Mouse (Mus musculus) hindbrain, embryonic 14.5 days (tissue): ENCODE measurements at regions not wholly inside any gene's neighbourhood (a gene's known extent, or its start where the extent isn't known, plus 50 kb on each side); places are given as distances from the start of the nearest gene placed in this dataset.

Source experiments
- ATAC-seq: fragments of 200-750 bp; cut with Nextera tagmentation; 2 replicates; pipeline ENCODE4 v1.8.0; 2017; ENCODE audit warnings: moderate number of reproducible peaks, mild to moderate bottlenecking, moderate TSS enrichment, moderate library complexity; ENCODE audit not compliant: low FRiP score
- DNase-seq: peaks from one replicate; pipeline ENCODE4 v3.0.0-alpha.2; 2015; ENCODE audit warnings: low spot score
- H3K27ac ChIP-seq: fragments of 300-500 bp; sonication (generic); 2 replicates; pipeline ENCODE4 v1.5.1; 2014; ENCODE audit warnings: mild to moderate bottlenecking, moderate library complexity
- H3K27me3 ChIP-seq: fragments of 300-500 bp; sonication (generic); 2 replicates; pipeline ENCODE4 v1.6.1; 2014; ENCODE audit warnings: mild to moderate bottlenecking, low read length, mixed read lengths; ENCODE audit not compliant: control insufficient read depth, insufficient read depth
- H3K36me3 ChIP-seq: fragments of 300-500 bp; sonication (generic); replicated peaks from 2 replicates; pipeline ENCODE4 v1.6.1; 2014; ENCODE audit not compliant: control insufficient read depth, insufficient read depth
- H3K4me1 ChIP-seq: fragments of 300-500 bp; sonication (generic); replicated peaks from 2 replicates; pipeline ENCODE4 v1.6.1; 2014; ENCODE audit warnings: antibody characterized with exemption, low read length, mixed read lengths; ENCODE audit not compliant: control insufficient read depth, insufficient read depth
- H3K4me2 ChIP-seq: fragments of 300-500 bp; sonication (generic); replicated peaks from 2 replicates; pipeline ENCODE4 v1.6.1; 2014; ENCODE audit warnings: mild to moderate bottlenecking, moderate library complexity
- H3K4me3 ChIP-seq: fragments of 300-500 bp; sonication (generic); replicated peaks from 2 replicates; pipeline ENCODE4 v1.5.1; 2014; ENCODE audit warnings: mild to moderate bottlenecking, low read length
- H3K9ac ChIP-seq: fragments of 300-500 bp; sonication (generic); 2 replicates; pipeline ENCODE4 v1.6.1; 2014
- H3K9me3 ChIP-seq: fragments of 300-500 bp; sonication (generic); 2 replicates; pipeline ENCODE4 v1.6.1; 2016; ENCODE audit warnings: low read length; ENCODE audit not compliant: control insufficient read depth
- WGBS: fragments of 180-500 bp; shearing (Covaris S2); extraction: QIAGEN DNeasy Blood & Tissue Kit; methylation state at CpG from one replicate; pipeline ENCODE4 v1.1.7; 2014; 5-methylcytosine and 5-hydroxymethylcytosine counted together

DNA sequence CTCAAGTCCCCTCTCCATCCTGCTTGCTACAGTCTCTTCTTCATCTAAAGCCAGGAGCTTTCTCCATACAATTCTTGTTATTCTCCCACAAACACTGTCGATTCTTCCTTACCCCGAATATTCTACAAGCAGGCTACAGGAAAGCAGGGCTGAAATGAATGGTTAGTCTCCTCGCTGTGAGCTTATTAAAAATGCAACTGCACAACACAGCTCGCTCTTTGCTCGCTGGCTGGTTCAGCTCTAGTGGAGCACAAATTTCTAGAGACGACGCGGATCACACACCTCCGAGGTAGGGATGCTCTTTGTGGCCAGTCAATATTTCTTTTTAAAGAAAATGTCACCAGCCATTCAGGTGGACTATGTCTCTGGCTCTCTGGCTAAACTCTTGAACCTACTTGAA lies 425.9 kb downstream of the Nedd1 start:
- Histone ChIP-seq H3K4me1 (peaks cover 12% of the 10 kb centered on the region), H3K27me3 (no peaks in the 10 kb centered on the region), H3K27ac (peak overlapping the region; percentile 67), H3K9me3 (no peaks in the 10 kb centered on the region), H3K4me3 (no peak overlapping the region), H3K9ac (0 out of 2 replicates have a peak overlapping the region, but pooled peaks have one; percentile 19), H3K36me3 (no peaks in the 10 kb centered on the region), H3K4me2 (peak overlapping the region; percentile 20)
- 25% methylated on average over 9 of the region's 9 CpGs for WGBS
- no peak for ATAC-seq
- no peak for DNase-seq

DNA sequence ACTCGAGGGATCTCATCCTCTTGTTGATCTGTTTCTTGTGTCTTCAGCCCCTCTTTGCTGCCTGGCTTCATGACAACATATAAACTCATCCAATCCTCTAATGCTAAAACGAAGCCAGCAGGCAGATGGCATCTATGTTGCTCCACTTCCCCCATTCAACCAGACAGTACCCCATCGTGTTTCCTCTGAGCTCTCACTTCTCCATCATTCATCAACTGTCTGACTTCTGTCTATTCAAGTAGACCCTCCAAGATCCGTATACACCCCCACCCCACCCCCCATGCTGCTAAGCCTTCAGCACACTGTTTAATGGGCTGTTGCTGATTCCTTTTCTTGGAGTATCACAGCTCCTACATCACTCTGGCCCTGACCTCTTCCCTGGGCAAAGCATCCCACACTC lies 429.0 kb downstream of the Nedd1 start:
- Histone ChIP-seq H3K27ac (no peak overlapping the region), H3K36me3 (no peaks in the 10 kb centered on the region), H3K9ac (no peak overlapping the region), H3K4me1 (peaks cover 12% of the 10 kb centered on the region), H3K27me3 (no peaks in the 10 kb centered on the region), H3K4me2 (no peak overlapping the region), H3K4me3 (no peak overlapping the region), H3K9me3 (no peaks in the 10 kb centered on the region)
- 42% methylated on average over 4 of the region's 4 CpGs for WGBS
- DNase-seq = no peak
- ATAC-seq = no peak

GRCm38 (mm10) chr10:92289230-92289629 lies 433.0 kb downstream of the Nedd1 start:
- no peaks in the 10 kb centered on the region for H3K27me3 ChIP-seq
- no peak overlapping the region for H3K4me2 ChIP-seq
- H3K4me1 ChIP-seq = 0 out of 2 replicates have a peak, but pooled peaks cover 7% of the 10 kb centered on the region
- H3K4me3 ChIP-seq = no peak overlapping the region
- H3K36me3 ChIP-seq = no peaks in the 10 kb centered on the region
- ATAC-seq = no peak
- no peak overlapping the region for H3K9ac ChIP-seq
- no peaks in the 10 kb centered on the region for H3K9me3 ChIP-seq
- H3K27ac ChIP-seq = no peak overlapping the region
- WGBS = 24% methylated on average over 5 of the region's 5 CpGs
- no peak for DNase-seq

GRCm38 (mm10) chr10:92284231-92284630 lies 438.0 kb downstream of the Nedd1 start:
- Histone ChIP-seq H3K4me3 (no peak overlapping the region), H3K27me3 (no peaks in the 10 kb centered on the region), H3K4me1 (0 out of 2 replicates have a peak, but pooled peaks cover 7% of the 10 kb centered on the region), H3K36me3 (no peaks in the 10 kb centered on the region), H3K27ac (no peak overlapping the region), H3K9me3 (no peaks in the 10 kb centered on the region), H3K9ac (no peak overlapping the region), H3K4me2 (no peak overlapping the region)
- ATAC-seq (no peak), DNase-seq (no peak)
- WGBS = 65% methylated on average over 4 of the region's 4 CpGs

DNA sequence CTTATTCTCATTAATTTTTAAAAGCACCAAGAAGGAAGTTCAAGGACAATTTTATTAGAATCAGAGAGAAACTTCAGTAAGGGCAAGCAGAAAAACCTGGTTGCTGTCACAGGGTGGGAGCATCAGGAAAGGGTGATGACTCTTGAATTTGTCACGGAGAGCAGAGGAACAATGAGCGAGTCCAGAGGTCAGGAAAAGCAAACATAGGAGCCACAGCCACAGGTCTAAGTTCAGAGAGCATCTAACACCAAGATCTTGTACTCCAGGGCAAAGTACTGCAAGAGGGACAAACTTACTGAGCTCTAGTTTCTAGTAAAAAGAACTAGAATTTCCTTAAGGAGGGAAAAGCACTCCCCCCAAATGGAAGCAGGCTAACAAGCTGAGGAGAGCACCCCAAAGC lies 444.2 kb downstream of the Nedd1 start:
- no peaks in the 10 kb centered on the region for H3K27me3 ChIP-seq
- H3K27ac ChIP-seq = no peak overlapping the region
- ATAC-seq = no peak
- H3K9ac ChIP-seq = no peak overlapping the region
- H3K4me2 ChIP-seq = no peak overlapping the region
- H3K9me3 ChIP-seq = no peaks in the 10 kb centered on the region
- no peak overlapping the region for H3K4me3 ChIP-seq
- no peaks in the 10 kb centered on the region for H3K4me1 ChIP-seq
- H3K36me3 ChIP-seq = no peaks in the 10 kb centered on the region
- DNase-seq = no peak
- 48% methylated on average over 2 of the region's 2 CpGs for WGBS

DNA sequence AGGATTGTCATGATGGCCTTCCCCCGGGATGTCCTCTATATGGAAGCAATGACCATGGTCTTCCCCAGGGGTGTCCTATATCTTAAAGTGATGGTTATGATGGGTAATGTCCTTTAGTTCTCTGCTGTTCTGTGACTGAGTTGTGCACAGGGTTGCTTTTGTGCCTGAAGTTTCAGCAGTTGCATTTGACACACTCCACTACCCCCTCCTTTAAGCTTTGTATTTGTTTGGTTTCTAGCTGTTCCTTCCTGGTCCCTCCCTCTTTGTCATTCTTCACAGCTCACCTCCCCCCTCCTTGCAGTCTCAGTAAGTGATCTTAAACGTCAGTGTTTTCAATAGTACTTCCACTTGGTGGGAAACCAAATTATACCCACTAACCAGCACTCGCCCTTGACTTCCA lies 464.4 kb downstream of the Nedd1 start:
- DNase-seq (no peak), ATAC-seq (no peak)
- Histone ChIP-seq H3K4me2 (no peak overlapping the region), H3K27ac (no peak overlapping the region), H3K9ac (no peak overlapping the region), H3K9me3 (no peaks in the 10 kb centered on the region), H3K4me3 (no peak overlapping the region), H3K27me3 (no peaks in the 10 kb centered on the region), H3K4me1 (no peaks in the 10 kb centered on the region), H3K36me3 (no peaks in the 10 kb centered on the region)
- WGBS = 62% methylated on average over 3 of the region's 3 CpGs

DNA sequence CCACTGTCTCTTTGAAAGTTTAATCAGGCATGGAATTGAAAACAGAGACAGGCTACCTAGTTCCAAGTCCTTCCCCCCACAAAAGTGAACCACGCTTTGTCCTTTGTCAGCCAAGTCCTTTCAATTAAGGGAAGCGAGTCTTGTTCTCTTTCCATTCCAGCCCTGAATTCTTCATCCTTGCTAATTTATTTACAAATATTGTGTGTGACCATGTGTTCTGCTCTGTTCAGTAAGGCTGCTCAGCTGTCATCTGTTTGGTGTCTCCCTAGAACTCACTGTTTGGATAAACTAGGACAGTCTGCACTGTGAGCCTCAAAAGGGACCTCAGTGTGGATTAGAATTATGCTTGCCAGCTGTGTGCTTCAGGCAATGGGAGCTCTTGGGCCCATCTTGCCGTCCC lies 473.6 kb downstream of the Nedd1 start:
- H3K4me1 ChIP-seq = peaks cover 13% of the 10 kb centered on the region; the same call in 1 of the 2 replicates
- H3K4me2 ChIP-seq = no peak overlapping the region
- no peaks in the 10 kb centered on the region for H3K9me3 ChIP-seq
- no peaks in the 10 kb centered on the region for H3K27me3 ChIP-seq
- no peaks in the 10 kb centered on the region for H3K36me3 ChIP-seq
- H3K4me3 ChIP-seq = no peak overlapping the region
- WGBS = 20% methylated on average over 3 of the region's 3 CpGs
- H3K9ac ChIP-seq = no peak overlapping the region
- no peak overlapping the region for H3K27ac ChIP-seq
- DNase-seq (no peak), ATAC-seq (peak; percentile 57; the same call in 1 of the 2 replicates)

- peak overlapping the region; percentile 35 for H3K27ac ChIP-seq
- H3K9me3 ChIP-seq = no peaks in the 10 kb centered on the region
- no peak overlapping the region for H3K9ac ChIP-seq
- no peak for ATAC-seq
- H3K4me3 ChIP-seq = no peak overlapping the region
- DNase-seq = no peak
- H3K4me2 ChIP-seq = no peak overlapping the region
- no peaks in the 10 kb centered on the region for H3K27me3 ChIP-seq
- peaks cover 13% of the 10 kb centered on the region for H3K4me1 ChIP-seq
- no peaks in the 10 kb centered on the region for H3K36me3 ChIP-seq
- 13% methylated on average over 5 of the region's 5 CpGs for WGBS
Observed at GRCm38 (mm10) chr10:92247449-92247805, 474.8 kb downstream of the Nedd1 start.

DNA sequence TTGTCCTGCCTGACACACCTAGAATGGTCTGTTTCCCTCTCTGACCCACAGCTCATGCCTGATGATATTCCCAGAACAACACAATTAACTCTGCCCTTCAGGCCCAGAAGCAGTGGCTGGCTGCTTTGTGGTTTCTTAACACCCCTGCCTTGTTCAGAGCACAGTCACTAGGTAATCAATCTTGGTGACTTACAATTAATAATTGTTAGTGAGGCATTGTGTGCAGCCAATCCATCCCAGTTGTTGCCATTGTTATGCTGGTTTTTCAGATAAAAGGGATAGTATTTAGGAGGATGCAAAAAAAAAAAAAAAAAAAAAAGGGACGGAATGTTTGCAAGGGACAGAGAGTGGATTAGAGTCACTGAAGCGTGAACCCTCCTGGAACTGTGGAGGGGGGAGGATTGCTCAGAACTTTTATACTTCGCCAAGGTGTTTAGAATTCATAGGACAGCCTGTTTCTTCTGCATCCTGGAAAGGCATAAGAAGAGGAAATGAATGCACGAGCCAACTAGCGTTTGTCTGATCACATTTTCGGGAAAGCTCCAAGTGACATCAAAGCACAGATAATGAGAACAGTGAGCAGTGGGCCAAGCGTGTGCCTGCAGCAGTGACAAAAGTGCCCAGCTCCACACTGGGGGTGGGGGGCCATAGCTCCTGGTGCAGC lies 475.3 kb downstream of the Nedd1 start:
- H3K4me1 ChIP-seq = peaks cover 13% of the 10 kb centered on the region
- DNase-seq = peak; percentile 29
- no peak overlapping the region for H3K4me2 ChIP-seq
- H3K4me3 ChIP-seq = no peak overlapping the region
- no peak overlapping the region for H3K9ac ChIP-seq
- H3K36me3 ChIP-seq = no peaks in the 10 kb centered on the region
- H3K27ac ChIP-seq = peak overlapping the region; percentile 35
- WGBS = 8% methylated on average over 7 of the region's 7 CpGs
- no peak for ATAC-seq
- H3K9me3 ChIP-seq = no peaks in the 10 kb centered on the region
- H3K27me3 ChIP-seq = no peaks in the 10 kb centered on the region
